In the genomic region with DNA sequence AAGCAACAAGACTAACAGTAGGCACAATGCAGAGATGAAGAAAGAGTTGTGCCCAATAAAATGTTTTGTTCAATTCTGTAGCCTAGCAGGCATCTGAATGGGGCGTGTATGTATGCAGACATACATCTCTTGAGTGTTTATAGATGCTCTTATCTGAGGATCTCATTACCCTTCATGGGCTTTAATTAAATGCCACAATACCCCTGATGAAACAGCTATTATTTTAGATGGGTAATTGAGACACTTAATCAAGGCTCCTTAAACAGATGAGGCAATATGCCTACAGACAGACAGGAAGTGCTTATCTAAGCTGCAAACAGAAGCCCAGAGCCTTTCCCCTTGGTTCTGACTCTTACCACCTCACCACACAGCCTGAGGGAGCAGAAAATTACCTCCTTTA, we compare ENCODE assay signal across 19 mouse cellular contexts.
DNase-seq lines count a peak whose midpoint lies in the region; ATAC-seq and TF ChIP-seq lines count a peak whose summit lies in the region.
"Had no signal": no experiment of that assay in that cellular context is flagged by ENCODE, and none has a peak within 500 bp of the region (broad histone marks: within the 10 kb centered on the region; RNA-seq: fewer than 3 reads in every experiment).

No protein-coding gene starts in this region.

- H3K9me3 ChIP-seq in kidney, postnatal 0 days (replicated peaks; ENCODE audit: low read length): no peaks in the 10 kb centered on the region
- H3K9me3 ChIP-seq in midbrain, postnatal 0 days (ENCODE audit: low read length): no peaks in the 10 kb centered on the region
- H3K9me3 ChIP-seq in midbrain, embryonic 16.5 days (replicated peaks; ENCODE audit: control insufficient read depth, low read length, poor library complexity, severe bottlenecking): no peaks in the 10 kb centered on the region
- no peaks in the 10 kb centered on the region for H3K9me3 ChIP-seq in neural tube, embryonic 14.5 days (ENCODE audit: control insufficient read depth, low read length)
- H3K9me3 ChIP-seq: embryonic facial prominence, embryonic 13.5 days; forebrain, embryonic 15.5 days; G1E; heart, embryonic 12.5 days; hindbrain, embryonic 10.5 days had no signal

- no peak overlapping the region for H3K9ac ChIP-seq in kidney, postnatal 0 days (ENCODE audit: low read depth, low read length)
- H3K9ac ChIP-seq in midbrain, postnatal 0 days (replicated peaks; ENCODE audit: low read length, poor library complexity, severe bottlenecking): no peak overlapping the region
- H3K9ac ChIP-seq in midbrain, embryonic 16.5 days (ENCODE audit: low read depth, low read length): no peak overlapping the region
- H3K9ac ChIP-seq in neural tube, embryonic 14.5 days (replicated peaks; ENCODE audit: low read depth, low read length): no peak overlapping the region
- H3K9ac ChIP-seq: embryonic facial prominence, embryonic 13.5 days; forebrain, embryonic 15.5 days; heart, embryonic 12.5 days had no signal

- H3K4me2 ChIP-seq in kidney, postnatal 0 days (ENCODE audit: low read length): no peak overlapping the region
- H3K4me2 ChIP-seq in midbrain, postnatal 0 days (ENCODE audit: low read depth, low read length, poor library complexity, severe bottlenecking): no peak overlapping the region
- H3K4me2 ChIP-seq in midbrain, embryonic 16.5 days (ENCODE audit: low read length): no peak overlapping the region
- no peak overlapping the region for H3K4me2 ChIP-seq in neural tube, embryonic 14.5 days (ENCODE audit: low read depth, low read length)
- H3K4me2 ChIP-seq: embryonic facial prominence, embryonic 13.5 days; forebrain, embryonic 15.5 days; heart, embryonic 12.5 days had no signal

- 47% methylated on average over 1 of the region's 1 CpGs for WGBS in kidney, postnatal 0 days
- WGBS in kidney, adult 2 months: 78% methylated on average over 1 of the region's 1 CpGs
- 79% methylated on average over 1 of the region's 1 CpGs for WGBS in midbrain, postnatal 0 days
- WGBS in midbrain, embryonic 16.5 days: 84% methylated on average over 1 of the region's 1 CpGs
- WGBS in neural tube, embryonic 14.5 days: 37% methylated on average over 1 of the region's 1 CpGs

- no peaks in the 10 kb centered on the region for H3K4me1 ChIP-seq in kidney, postnatal 0 days (replicated peaks; ENCODE audit: insufficient read depth, low read length)
- no peaks in the 10 kb centered on the region for H3K4me1 ChIP-seq in kidney, adult 2 months (ENCODE audit: control insufficient read depth, insufficient read depth, low read length)
- H3K4me1 ChIP-seq in midbrain, postnatal 0 days (ENCODE audit: insufficient read depth, low read length): no peaks in the 10 kb centered on the region
- no peaks in the 10 kb centered on the region for H3K4me1 ChIP-seq in midbrain, embryonic 16.5 days (ENCODE audit: control insufficient read depth, insufficient read depth, low read length)
- H3K4me1 ChIP-seq in neural tube, embryonic 14.5 days (ENCODE audit: control insufficient read depth, insufficient read depth, low read length): no peaks in the 10 kb centered on the region; the same call in 1 of the 2 replicates
- H3K4me1 ChIP-seq: embryonic facial prominence, embryonic 13.5 days; forebrain, embryonic 15.5 days; hindbrain, embryonic 10.5 days had no signal

- H3K36me3 ChIP-seq in kidney, postnatal 0 days (ENCODE audit: insufficient read depth, low read length): no peaks in the 10 kb centered on the region
- no peaks in the 10 kb centered on the region for H3K36me3 ChIP-seq in kidney, adult 2 months (ENCODE audit: control insufficient read depth, insufficient read depth, low read length)
- no peaks in the 10 kb centered on the region for H3K36me3 ChIP-seq in midbrain, postnatal 0 days (ENCODE audit: insufficient read depth, low read length)
- no peaks in the 10 kb centered on the region for H3K36me3 ChIP-seq in midbrain, embryonic 16.5 days (ENCODE audit: control insufficient read depth, insufficient read depth, low read length)
- no peaks in the 10 kb centered on the region for H3K36me3 ChIP-seq in neural tube, embryonic 14.5 days (ENCODE audit: control insufficient read depth, insufficient read depth, low read length)
- H3K36me3 ChIP-seq: embryonic facial prominence, embryonic 13.5 days; forebrain, embryonic 15.5 days; G1E; heart, embryonic 12.5 days; hindbrain, embryonic 10.5 days had no signal

- DNase-seq in kidney, postnatal 0 days (ENCODE audit: low spot score): peak; percentile 25
- DNase-seq in kidney, adult 2 months: no peak
- peak; percentile 12 for DNase-seq in midbrain, postnatal 0 days (ENCODE audit: low spot score)
- peak; percentile 56 for DNase-seq in brain, embryonic 14.5 days (ENCODE audit: low read depth)
- no peak for DNase-seq in urinary bladder, postnatal 10 days (ENCODE audit: low spot score)
- DNase-seq in thymus, postnatal 25 days: no peak
- DNase-seq: adrenal gland, postnatal 14 days; B cell, adult 2 months; cerebellum, adult 18-20 months; cerebellum, adult 9-11 months; cerebellum, postnatal 36 days had no signal

- H3K27ac ChIP-seq in kidney, postnatal 0 days: no peak overlapping the region
- no peak overlapping the region for H3K27ac ChIP-seq in kidney, adult 2 months (ENCODE audit: insufficient read depth, low read depth, low read length)
- no peak overlapping the region for H3K27ac ChIP-seq in midbrain, postnatal 0 days (ENCODE audit: low read depth, low read length)
- no peak overlapping the region for H3K27ac ChIP-seq in midbrain, embryonic 16.5 days (ENCODE audit: low read length)
- no peak overlapping the region for H3K27ac ChIP-seq in neural tube, embryonic 14.5 days (ENCODE audit: low read depth, low read length)
- H3K27ac ChIP-seq: embryonic facial prominence, embryonic 13.5 days; forebrain, embryonic 15.5 days; hindbrain, embryonic 10.5 days had no signal

- no peak for TF ChIP-seq CTCF in kidney, postnatal 0 days (IDR thresholded peaks at IDR 0.05; ENCODE audit: low read depth)
- TF ChIP-seq CTCF in kidney, adult 2 months (conservative IDR thresholded peaks at IDR 0.05; ENCODE audit: insufficient read depth, insufficient read length, low read depth, low read length): no peak
- no peak for TF ChIP-seq CTCF in midbrain, postnatal 0 days (IDR thresholded peaks at IDR 0.05)
- TF ChIP-seq CTCF in brain, embryonic 14.5 days (IDR thresholded peaks at IDR 0.05; ENCODE audit: borderline replicate concordance, extremely low read depth, insufficient read depth, insufficient read length): no peak

- no peak for ATAC-seq in kidney, postnatal 0 days (replicated peaks; ENCODE audit: low FRiP score, low read depth)
- no peak for ATAC-seq in midbrain, postnatal 0 days (ENCODE audit: low FRiP score)
- ATAC-seq in midbrain, embryonic 16.5 days: no peak
- ATAC-seq in neural tube, embryonic 14.5 days (ENCODE audit: low read depth): peak; percentile 46; the same call in 1 of the 2 replicates
- ATAC-seq: CD4-positive, CD25-positive, alpha-beta regulatory T cell, adult 4 months; forebrain, embryonic 15.5 days had no signal

- H3K27me3 ChIP-seq in kidney, postnatal 0 days (ENCODE audit: insufficient read depth, low read length): no peaks in the 10 kb centered on the region
- H3K27me3 ChIP-seq in kidney, adult 2 months (replicated peaks; ENCODE audit: control insufficient read depth, insufficient read depth, low read length): no peaks in the 10 kb centered on the region
- no peaks in the 10 kb centered on the region for H3K27me3 ChIP-seq in midbrain, postnatal 0 days (ENCODE audit: insufficient read depth, low read length)
- no peaks in the 10 kb centered on the region for H3K27me3 ChIP-seq in midbrain, embryonic 16.5 days (ENCODE audit: control insufficient read depth, insufficient read depth, low read depth, low read length)
- H3K27me3 ChIP-seq in neural tube, embryonic 14.5 days (ENCODE audit: control insufficient read depth, insufficient read depth, low read length): no peaks in the 10 kb centered on the region
- H3K27me3 ChIP-seq: embryonic facial prominence, embryonic 13.5 days; forebrain, embryonic 15.5 days; heart, embryonic 12.5 days had no signal

- no peak for TF ChIP-seq POLR2A in kidney, adult 2 months (IDR thresholded peaks at IDR 0.05; ENCODE audit: low read depth, low read length)
- no peak for TF ChIP-seq POLR2A in brain, embryonic 14.5 days (IDR thresholded peaks at IDR 0.05; ENCODE audit: borderline replicate concordance, extremely low read depth, insufficient read depth, insufficient read length, poor library complexity, severe bottlenecking)

- no peak overlapping the region for H3K4me3 ChIP-seq in kidney, postnatal 0 days (replicated peaks; ENCODE audit: low read depth, low read length)
- no peak overlapping the region for H3K4me3 ChIP-seq in kidney, adult 2 months (ENCODE audit: insufficient read depth, low read depth, low read length)
- H3K4me3 ChIP-seq in midbrain, postnatal 0 days (ENCODE audit: low read depth, low read length): no peak overlapping the region
- H3K4me3 ChIP-seq in midbrain, embryonic 16.5 days (ENCODE audit: low read depth, low read length): no peak overlapping the region
- no peak overlapping the region for H3K4me3 ChIP-seq in neural tube, embryonic 14.5 days (ENCODE audit: low read depth, low read length)
- H3K4me3 ChIP-seq: embryonic facial prominence, embryonic 13.5 days; forebrain, embryonic 15.5 days; heart, embryonic 12.5 days; hindbrain, embryonic 10.5 days had no signal

Comparison
In these comparisons a context has a peak if more than half of its experiments do, and no peak if none do; other contexts are left out.
1. DNase-seq: peak in kidney, postnatal 0 days (single experiment), midbrain, postnatal 0 days (single experiment) and brain, embryonic 14.5 days (single experiment); none in kidney, adult 2 months (single experiment), urinary bladder, postnatal 10 days (single experiment) and thymus, postnatal 25 days (single experiment).